ENCODE assay signal across 8 mouse cellular contexts in genomic region chr5:118381294-118381675, GRCm38 (mm10).
DNase-seq lines count a peak whose midpoint lies in the region; ATAC-seq lines count a peak whose summit lies in the region.

No protein-coding gene starts in this region.

- H3K27me3 ChIP-seq in limb, embryonic 13.5 days, result peaks cover 6% of the 10 kb centered on the region
- peaks cover 48% of the 10 kb centered on the region for H3K27me3 ChIP-seq in midbrain, embryonic 13.5 days

- no peaks in the 10 kb centered on the region for H3K36me3 ChIP-seq in limb, embryonic 13.5 days
- no peaks in the 10 kb centered on the region for H3K36me3 ChIP-seq in midbrain, embryonic 13.5 days

- peaks cover 19% of the 10 kb centered on the region for H3K4me1 ChIP-seq in limb, embryonic 13.5 days
- H3K4me1 ChIP-seq in midbrain, embryonic 13.5 days (replicated peaks), result peaks cover 31% of the 10 kb centered on the region

- H3K4me2 ChIP-seq in limb, embryonic 13.5 days (replicated peaks), result peak overlapping the region; percentile 86
- peak overlapping the region; percentile 63 for H3K4me2 ChIP-seq in midbrain, embryonic 13.5 days (replicated peaks)

- H3K4me3 ChIP-seq in limb, embryonic 13.5 days, result peak overlapping the region; percentile 51
- peak overlapping the region; percentile 39 for H3K4me3 ChIP-seq in midbrain, embryonic 13.5 days (replicated peaks)

- ATAC-seq in limb, embryonic 13.5 days (ENCODE audit: low FRiP score, low read depth), result peak; percentile 58; the same call in 1 of the 2 replicates
- peak; percentile 82 for ATAC-seq in midbrain, embryonic 13.5 days

- no peaks in the 10 kb centered on the region; the same call in 1 of the 2 replicates for H3K9me3 ChIP-seq in limb, embryonic 13.5 days
- no peaks in the 10 kb centered on the region for H3K9me3 ChIP-seq in midbrain, embryonic 13.5 days

- under 1% methylated on average over 12 of the region's 12 CpGs for WGBS in limb, embryonic 13.5 days
- 1% methylated on average over 12 of the region's 12 CpGs for WGBS in midbrain, embryonic 13.5 days

- H3K27ac ChIP-seq in limb, embryonic 13.5 days, result peak overlapping the region; percentile 55; the same call in 1 of the 2 replicates
- H3K27ac ChIP-seq in midbrain, embryonic 13.5 days, result peak overlapping the region; percentile 68

- DNase-seq in cerebellum, adult 18-20 months, result peak; percentile 38 to 46
- no peak for DNase-seq in cerebellum, adult 11-12 months
- DNase-seq in embryo, embryonic 10 days (ENCODE audit: low spot score), result peak; percentile 87
- DNase-seq in gastrocnemius, postnatal 10 days, result peak; percentile 71
- peak; percentile 74 for DNase-seq in induced T-regulatory cell, adult 2 months (ENCODE audit: low read depth)
- peak; percentile 37 for DNase-seq in spleen, adult 12 weeks (ENCODE audit: low spot score)

- H3K9ac ChIP-seq in limb, embryonic 13.5 days, result peak overlapping the region; percentile 67
- peak overlapping the region; percentile 59 for H3K9ac ChIP-seq in midbrain, embryonic 13.5 days (replicated peaks)
